Mouse (Mus musculus) kidney, embryonic 14.5 days (tissue): Measurements from ENCODE around the gene Kbtbd3. TPM values are rescaled to one million over a fixed set of nuclear protein-coding genes. Genes with fewer than 3 reads are reported as not detected.

Source experiments
- ATAC-seq: fragments of 200-750 bp; cut with Nextera tagmentation; 2 replicates; pipeline ENCODE4 v1.8.0; 2017; ENCODE audit warnings: moderate number of reproducible peaks, mild to moderate bottlenecking, moderate TSS enrichment, moderate library complexity; ENCODE audit not compliant: low FRiP score, low TSS enrichment
- H3K27ac ChIP-seq: fragments of 300-500 bp; sonication (generic); 2 replicates; pipeline ENCODE4 v1.5.1; 2014; ENCODE audit warnings: low read depth, mild to moderate bottlenecking, low read length, moderate library complexity, mixed read lengths
- H3K27me3 ChIP-seq: fragments of 300-500 bp; sonication (generic); 2 replicates; pipeline ENCODE4 v1.6.1; 2014; ENCODE audit warnings: mild to moderate bottlenecking, low read length; ENCODE audit not compliant: control insufficient read depth, insufficient read depth
- H3K36me3 ChIP-seq: fragments of 300-500 bp; sonication (generic); 2 replicates; pipeline ENCODE4 v1.6.1; 2014; ENCODE audit warnings: low read length, mixed read lengths; ENCODE audit not compliant: control insufficient read depth, insufficient read depth
- H3K4me1 ChIP-seq: fragments of 300-500 bp; sonication (generic); 2 replicates; pipeline ENCODE4 v1.6.1; 2014; ENCODE audit warnings: low read length, mixed read lengths; ENCODE audit not compliant: control insufficient read depth, insufficient read depth
- H3K4me2 ChIP-seq: fragments of 300-500 bp; sonication (generic); replicated peaks from 2 replicates; pipeline ENCODE4 v1.6.1; 2014; ENCODE audit warnings: low read depth, mild to moderate bottlenecking, low read length
- H3K4me3 ChIP-seq: fragments of 300-500 bp; sonication (generic); 2 replicates; pipeline ENCODE4 v1.5.1; 2014; ENCODE audit warnings: mild to moderate bottlenecking, low read length
- H3K9ac ChIP-seq: fragments of 300-500 bp; sonication (generic); 2 replicates; pipeline ENCODE4 v1.6.1; 2014; ENCODE audit warnings: low read depth, mild to moderate bottlenecking, low read length, moderate library complexity
- H3K9me3 ChIP-seq: fragments of 300-500 bp; sonication (generic); 2 replicates; pipeline ENCODE4 v1.6.1; 2016; ENCODE audit warnings: low read length; ENCODE audit not compliant: control insufficient read depth
- WGBS: fragments of 180-500 bp; shearing (Covaris S2); extraction: QIAGEN DNeasy Blood & Tissue Kit; methylation state at CpG from one replicate; pipeline ENCODE4 v1.1.7; 2014; 5-methylcytosine and 5-hydroxymethylcytosine counted together
- polyA plus RNA-seq: library from polyadenylated mRNA; unstranded; fragments of >200 nt; fragmentation: Nextera tagmentation; extraction: Ambion mirVana; gene quantifications from 2 replicates; pipeline ENCODE4 v1.2.1, GENCODE M21; 2014

Kbtbd3 gene
- polyA plus RNA-seq, 1 experiment from 2014 or later: 6.4 TPM

GRCm38 (mm10) chr9:4310706-4311105 lies 1.1 kb downstream of the Kbtbd3 start:
- no peak for ATAC-seq
- Histone ChIP-seq H3K4me1 (peaks cover 10% of the 10 kb centered on the region; the same call in 1 of the 2 replicates), H3K4me3 (peak overlapping the region; percentile 72), H3K4me2 (peak overlapping the region; percentile 61), H3K27ac (no peak overlapping the region), H3K27me3 (no peaks in the 10 kb centered on the region), H3K9ac (peak overlapping the region; percentile 77; the same call in 1 of the 2 replicates), H3K36me3 (no peaks in the 10 kb centered on the region), H3K9me3 (no peaks in the 10 kb centered on the region)
- 79% methylated on average over 3 of the region's 3 CpGs for WGBS

GRCm38 (mm10) chr9:4311162-4311561 lies 1.5 kb downstream of the Kbtbd3 start:
- 90% methylated on average over 3 of the region's 3 CpGs for WGBS
- no peak for ATAC-seq
- no peaks in the 10 kb centered on the region for H3K36me3 ChIP-seq
- no peak overlapping the region for H3K27ac ChIP-seq
- H3K9me3 ChIP-seq: no peaks in the 10 kb centered on the region
- peaks cover 10% of the 10 kb centered on the region; the same call in 1 of the 2 replicates for H3K4me1 ChIP-seq
- no peak overlapping the region for H3K9ac ChIP-seq
- no peak overlapping the region for H3K4me3 ChIP-seq
- H3K27me3 ChIP-seq: no peaks in the 10 kb centered on the region
- no peak overlapping the region for H3K4me2 ChIP-seq

- H3K9ac ChIP-seq: no peak overlapping the region
- H3K27ac ChIP-seq: no peak overlapping the region
- no peak for ATAC-seq
- 92% methylated on average over 4 of the region's 4 CpGs for WGBS
- no peaks in the 10 kb centered on the region for H3K27me3 ChIP-seq
- H3K36me3 ChIP-seq: no peaks in the 10 kb centered on the region
- H3K4me3 ChIP-seq: no peak overlapping the region
- H3K9me3 ChIP-seq: no peaks in the 10 kb centered on the region
- no peak overlapping the region for H3K4me2 ChIP-seq
- H3K4me1 ChIP-seq: peaks cover 6% of the 10 kb centered on the region; the same call in 1 of the 2 replicates
Observed at GRCm38 (mm10) chr9:4313946-4314345, 4.3 kb downstream of the Kbtbd3 start.

GRCm38 (mm10) chr9:4315746-4316145 lies 6.1 kb downstream of the Kbtbd3 start:
- H3K4me1 ChIP-seq: peaks cover under 1% of the 10 kb centered on the region; the same call in 1 of the 2 replicates
- no peaks in the 10 kb centered on the region for H3K36me3 ChIP-seq
- ATAC-seq: no peak
- H3K9me3 ChIP-seq: no peaks in the 10 kb centered on the region
- no peaks in the 10 kb centered on the region for H3K27me3 ChIP-seq
- no peak overlapping the region for H3K4me3 ChIP-seq
- WGBS: 94% methylated on average over 2 of the region's 2 CpGs
- H3K4me2 ChIP-seq: no peak overlapping the region
- H3K27ac ChIP-seq: no peak overlapping the region
- no peak overlapping the region for H3K9ac ChIP-seq

GRCm38 (mm10) chr9:4318939-4319721 lies 9.5 kb downstream of the Kbtbd3 start:
- H3K4me3 ChIP-seq: no peak overlapping the region
- H3K9ac ChIP-seq: no peak overlapping the region
- H3K27me3 ChIP-seq: no peaks in the 10 kb centered on the region
- H3K9me3 ChIP-seq: no peaks in the 10 kb centered on the region
- H3K4me1 ChIP-seq: no peaks in the 10 kb centered on the region
- WGBS: 77% methylated on average over 6 of the region's 6 CpGs
- no peak overlapping the region for H3K27ac ChIP-seq
- ATAC-seq: no peak
- no peak overlapping the region for H3K4me2 ChIP-seq
- no peaks in the 10 kb centered on the region for H3K36me3 ChIP-seq

- no peak for ATAC-seq
Observed at GRCm38 (mm10) chr9:4353163-4353562, 43.5 kb downstream of the Kbtbd3 start.

GRCm38 (mm10) chr9:4375828-4376639 lies 66.4 kb downstream of the Kbtbd3 start, which contains the start of gene Msantd4:
TSS of gene Msantd4 (plus strand) at chr9:4376562.
- H3K4me1 ChIP-seq: 0 out of 2 replicates have a peak, but pooled peaks cover 8% of the 10 kb centered on the region
- no peaks in the 10 kb centered on the region for H3K9me3 ChIP-seq
- peak within 1 kb of the TSS; percentile 71 for H3K9ac ChIP-seq
- no peaks in the 10 kb centered on the region for H3K36me3 ChIP-seq
- H3K27me3 ChIP-seq: no peaks in the 10 kb centered on the region
- WGBS: 3% methylated on average over 31 of the region's 31 CpGs
- peak; percentile 100 for ATAC-seq
- H3K4me2 ChIP-seq: peak within 1 kb of the TSS; percentile 60
- H3K4me3 ChIP-seq: peak within 1 kb of the TSS; percentile 80
- H3K27ac ChIP-seq: peak within 1 kb of the TSS; percentile 5; the same call in 1 of the 2 replicates

More at GRCm38 (mm10) chr9:4353163-4353562, 43.5 kb downstream of the Kbtbd3 start:
- Histone ChIP-seq H3K9ac (no peak overlapping the region), H3K27me3 (no peaks in the 10 kb centered on the region), H3K27ac (no peak overlapping the region), H3K4me2 (no peak overlapping the region), H3K9me3 (no peaks in the 10 kb centered on the region), H3K4me1 (no peaks in the 10 kb centered on the region), H3K36me3 (no peaks in the 10 kb centered on the region), H3K4me3 (no peak overlapping the region)
- WGBS: 86% methylated on average over 1 of the region's 1 CpGs

- Histone ChIP-seq H3K36me3 (peaks cover 3% of the 10 kb centered on the region; the same call in 1 of the 2 replicates), H3K27ac (peak overlapping the region; percentile 3; the same call in 1 of the 2 replicates), H3K27me3 (no peaks in the 10 kb centered on the region), H3K9me3 (no peaks in the 10 kb centered on the region), H3K4me3 (peak overlapping the region; percentile 80), H3K4me2 (peak overlapping the region; percentile 60), H3K9ac (peak overlapping the region; percentile 71), H3K4me1 (0 out of 2 replicates have a peak, but pooled peaks cover 8% of the 10 kb centered on the region)
- WGBS: under 1% methylated on average over 15 of the region's 15 CpGs
- no peak for ATAC-seq
Observed at GRCm38 (mm10) chr9:4376640-4377120, 67.0 kb downstream of the Kbtbd3 start.
